Mouse (Mus musculus): ENCODE measurements at regions not wholly inside any gene's neighbourhood (a gene's known extent, or its start where the extent isn't known, plus 50 kb on each side); places are given as distances from the start of the nearest gene placed in this dataset.
A peak's percentile ranks its signal among the peaks of the same experiment; 100 is the strongest.

- H3K4me2 ChIP-seq (replicated peaks): no peak overlapping the region
- peak; percentile 32; the same call in 1 of the 2 replicates for ATAC-seq (ENCODE audit: insufficient number of reproducible peaks, insufficient read depth, low FRiP score, low TSS enrichment)
- H3K27me3 ChIP-seq: no peaks in the 10 kb centered on the region
- H3K9me3 ChIP-seq: no peaks in the 10 kb centered on the region
- no peak overlapping the region for H3K27ac ChIP-seq
- 100% methylated on average over 1 of the region's 1 CpGs for WGBS
- H3K36me3 ChIP-seq: no peaks in the 10 kb centered on the region
- no peak overlapping the region for H3K9ac ChIP-seq
- no peak overlapping the region for H3K4me3 ChIP-seq
- no peaks in the 10 kb centered on the region for H3K4me1 ChIP-seq
These were observed 294.2 kb downstream of the Ice1 start for GRCm38 (mm10) chr13:70343191-70343734.

- H3K4me3 ChIP-seq: no peak overlapping the region
- H3K9me3 ChIP-seq: no peaks in the 10 kb centered on the region
- WGBS: 57% methylated on average over 2 of the region's 2 CpGs
- no peak overlapping the region for H3K9ac ChIP-seq
- H3K36me3 ChIP-seq: no peaks in the 10 kb centered on the region
- no peak for ATAC-seq (ENCODE audit: insufficient number of reproducible peaks, insufficient read depth, low FRiP score, low TSS enrichment)
- no peak overlapping the region for H3K4me2 ChIP-seq (replicated peaks)
- H3K27ac ChIP-seq: no peak overlapping the region
- H3K27me3 ChIP-seq: no peaks in the 10 kb centered on the region
- H3K4me1 ChIP-seq: no peaks in the 10 kb centered on the region
These were observed 293.5 kb downstream of the Ice1 start for GRCm38 (mm10) chr13:70343911-70344310.

GRCm38 (mm10) chr13:70344311-70344710 lies 293.1 kb downstream of the Ice1 start:
- H3K27me3 ChIP-seq: no peaks in the 10 kb centered on the region
- ATAC-seq (ENCODE audit: insufficient number of reproducible peaks, insufficient read depth, low FRiP score, low TSS enrichment): no peak
- WGBS: 76% methylated on average over 5 of the region's 5 CpGs
- no peaks in the 10 kb centered on the region for H3K36me3 ChIP-seq
- H3K9me3 ChIP-seq: no peaks in the 10 kb centered on the region
- H3K27ac ChIP-seq: no peak overlapping the region
- H3K9ac ChIP-seq: no peak overlapping the region
- no peak overlapping the region for H3K4me3 ChIP-seq
- no peaks in the 10 kb centered on the region for H3K4me1 ChIP-seq
- no peak overlapping the region for H3K4me2 ChIP-seq (replicated peaks)

GRCm38 (mm10) chr13:70348456-70348855 lies 289.0 kb downstream of the Ice1 start:
- no peak overlapping the region for H3K4me2 ChIP-seq (replicated peaks)
- no peaks in the 10 kb centered on the region for H3K36me3 ChIP-seq
- no peak overlapping the region for H3K9ac ChIP-seq
- WGBS: 83% methylated on average over 4 of the region's 4 CpGs
- H3K4me3 ChIP-seq: no peak overlapping the region
- H3K4me1 ChIP-seq: no peaks in the 10 kb centered on the region
- H3K27me3 ChIP-seq: no peaks in the 10 kb centered on the region
- no peak overlapping the region for H3K27ac ChIP-seq
- no peaks in the 10 kb centered on the region for H3K9me3 ChIP-seq
- no peak for ATAC-seq (ENCODE audit: insufficient number of reproducible peaks, insufficient read depth, low FRiP score, low TSS enrichment)

GRCm38 (mm10) chr13:70348965-70349364 lies 288.5 kb downstream of the Ice1 start:
- no peak overlapping the region for H3K27ac ChIP-seq
- no peaks in the 10 kb centered on the region for H3K4me1 ChIP-seq
- no peaks in the 10 kb centered on the region for H3K27me3 ChIP-seq
- no peaks in the 10 kb centered on the region for H3K9me3 ChIP-seq
- H3K4me2 ChIP-seq (replicated peaks): no peak overlapping the region
- H3K36me3 ChIP-seq: no peaks in the 10 kb centered on the region
- ATAC-seq (ENCODE audit: insufficient number of reproducible peaks, insufficient read depth, low FRiP score, low TSS enrichment): no peak
- no peak overlapping the region for H3K9ac ChIP-seq
- H3K4me3 ChIP-seq: no peak overlapping the region
- 63% methylated on average over 2 of the region's 2 CpGs for WGBS

GRCm38 (mm10) chr13:70369647-70370046 lies 267.8 kb downstream of the Ice1 start:
- Histone ChIP-seq H3K36me3 (no peaks in the 10 kb centered on the region), H3K9me3 (no peaks in the 10 kb centered on the region), H3K27me3 (no peaks in the 10 kb centered on the region), H3K4me3 (no peak overlapping the region), H3K4me1 (no peaks in the 10 kb centered on the region), H3K9ac (no peak overlapping the region), H3K27ac (no peak overlapping the region), H3K4me2 (replicated peaks) (no peak overlapping the region)
- ATAC-seq (ENCODE audit: insufficient number of reproducible peaks, insufficient read depth, low FRiP score, low TSS enrichment): no peak
- 86% methylated on average over 2 of the region's 2 CpGs for WGBS

GRCm38 (mm10) chr13:70380772-70381171 lies 256.7 kb downstream of the Ice1 start:
- no peak overlapping the region for H3K4me3 ChIP-seq
- 67% methylated on average over 6 of the region's 6 CpGs for WGBS
- no peaks in the 10 kb centered on the region for H3K36me3 ChIP-seq
- ATAC-seq (ENCODE audit: insufficient number of reproducible peaks, insufficient read depth, low FRiP score, low TSS enrichment): no peak
- no peak overlapping the region for H3K27ac ChIP-seq
- H3K4me1 ChIP-seq: no peaks in the 10 kb centered on the region
- no peak overlapping the region for H3K4me2 ChIP-seq (replicated peaks)
- H3K9me3 ChIP-seq: no peaks in the 10 kb centered on the region
- no peaks in the 10 kb centered on the region for H3K27me3 ChIP-seq
- H3K9ac ChIP-seq: no peak overlapping the region

GRCm38 (mm10) chr13:70385292-70385691 lies 252.1 kb downstream of the Ice1 start:
- Histone ChIP-seq H3K9me3 (no peaks in the 10 kb centered on the region), H3K4me2 (replicated peaks) (no peak overlapping the region), H3K4me3 (no peak overlapping the region), H3K9ac (no peak overlapping the region), H3K27me3 (no peaks in the 10 kb centered on the region), H3K4me1 (no peaks in the 10 kb centered on the region), H3K27ac (no peak overlapping the region), H3K36me3 (no peaks in the 10 kb centered on the region)
- 55% methylated on average over 8 of the region's 8 CpGs for WGBS
- no peak for ATAC-seq (ENCODE audit: insufficient number of reproducible peaks, insufficient read depth, low FRiP score, low TSS enrichment)

GRCm38 (mm10) chr13:70412788-70413187 lies 224.6 kb downstream of the Ice1 start:
- Histone ChIP-seq H3K9ac (no peak overlapping the region), H3K36me3 (no peaks in the 10 kb centered on the region), H3K4me1 (no peaks in the 10 kb centered on the region), H3K4me3 (no peak overlapping the region), H3K27ac (no peak overlapping the region), H3K4me2 (replicated peaks) (no peak overlapping the region), H3K27me3 (no peaks in the 10 kb centered on the region), H3K9me3 (no peaks in the 10 kb centered on the region)
- WGBS: 57% methylated on average over 1 of the region's 1 CpGs
- no peak for ATAC-seq (ENCODE audit: insufficient number of reproducible peaks, insufficient read depth, low FRiP score, low TSS enrichment)

- no peak overlapping the region for H3K27ac ChIP-seq
- no peak overlapping the region for H3K9ac ChIP-seq
- 74% methylated on average over 2 of the region's 2 CpGs for WGBS
- no peaks in the 10 kb centered on the region for H3K4me1 ChIP-seq
- no peak overlapping the region for H3K4me2 ChIP-seq (replicated peaks)
- H3K36me3 ChIP-seq: no peaks in the 10 kb centered on the region
- ATAC-seq (ENCODE audit: insufficient number of reproducible peaks, insufficient read depth, low FRiP score, low TSS enrichment): no peak
- no peak overlapping the region for H3K4me3 ChIP-seq
- no peaks in the 10 kb centered on the region for H3K9me3 ChIP-seq
- no peaks in the 10 kb centered on the region for H3K27me3 ChIP-seq
These were observed 219.3 kb downstream of the Ice1 start for GRCm38 (mm10) chr13:70418156-70418555.

- no peaks in the 10 kb centered on the region for H3K36me3 ChIP-seq
- H3K4me3 ChIP-seq: no peak overlapping the region
- no peak for ATAC-seq (ENCODE audit: insufficient number of reproducible peaks, insufficient read depth, low FRiP score, low TSS enrichment)
- no peak overlapping the region for H3K9ac ChIP-seq
- H3K4me1 ChIP-seq: no peaks in the 10 kb centered on the region
- no peak overlapping the region for H3K27ac ChIP-seq
- 50% methylated on average over 1 of the region's 1 CpGs for WGBS
- H3K27me3 ChIP-seq: no peaks in the 10 kb centered on the region
- no peak overlapping the region for H3K4me2 ChIP-seq (replicated peaks)
- H3K9me3 ChIP-seq: no peaks in the 10 kb centered on the region
These were observed 198.0 kb downstream of the Ice1 start for GRCm38 (mm10) chr13:70439419-70439818.

GRCm38 (mm10) chr13:70446940-70447339 lies 190.5 kb downstream of the Ice1 start:
- H3K9ac ChIP-seq: no peak overlapping the region

More at GRCm38 (mm10) chr13:70446940-70447339, 190.5 kb downstream of the Ice1 start:
- H3K27me3 ChIP-seq: no peaks in the 10 kb centered on the region
- ATAC-seq (ENCODE audit: insufficient number of reproducible peaks, insufficient read depth, low FRiP score, low TSS enrichment): no peak
- no peaks in the 10 kb centered on the region for H3K4me1 ChIP-seq
- no peak overlapping the region for H3K4me3 ChIP-seq
- no peak overlapping the region for H3K27ac ChIP-seq
- no peaks in the 10 kb centered on the region for H3K9me3 ChIP-seq
- H3K4me2 ChIP-seq (replicated peaks): no peak overlapping the region
- H3K36me3 ChIP-seq: no peaks in the 10 kb centered on the region
- 94% methylated on average over 4 of the region's 4 CpGs for WGBS

All from embryonic facial prominence, embryonic 12.5 days (tissue).